Mouse (Mus musculus) fat pad, adult 2 months (tissue): ENCODE results near the gene Palm.

Source experiments
- DNase-seq: peaks from one replicate; pipeline ENCODE4 v3.0.0-alpha.2; 2011; ENCODE audit warnings: low read depth, low spot score; ENCODE audit errors: extremely low read depth

The Palm gene

GRCm38 (mm10) chr10:79769329-79769728 is 24.0 kb upstream of the Palm start:
- DNase-seq = no peak

- DNase-seq = no peak
Observed at GRCm38 (mm10) chr10:79772320-79772719, 21.1 kb upstream of the Palm start.

DNA sequence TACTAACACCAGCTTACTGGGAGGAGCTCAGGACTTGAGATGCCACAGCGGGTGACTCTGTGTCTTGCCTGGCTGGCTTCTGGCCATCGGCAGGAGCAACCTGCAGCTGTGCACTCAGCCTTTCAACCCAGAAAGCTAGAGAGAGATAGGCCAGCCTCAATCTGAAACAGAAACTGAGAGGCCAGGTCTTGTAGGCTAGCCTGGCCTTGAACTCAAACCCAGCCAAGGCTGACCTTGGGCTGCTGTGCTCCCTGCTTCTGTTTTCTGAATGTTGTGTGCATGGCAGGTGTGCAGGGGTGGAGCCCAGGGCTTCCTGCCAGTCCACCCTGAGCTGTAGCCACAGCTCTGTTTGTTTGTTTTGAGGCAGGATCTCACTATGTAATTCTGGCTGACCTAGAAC is 20.2 kb upstream of the Palm start:
- no peak for DNase-seq

GRCm38 (mm10) chr10:79774486-79775279 is 18.7 kb upstream of the Palm start:
- DNase-seq = no peak

DNA sequence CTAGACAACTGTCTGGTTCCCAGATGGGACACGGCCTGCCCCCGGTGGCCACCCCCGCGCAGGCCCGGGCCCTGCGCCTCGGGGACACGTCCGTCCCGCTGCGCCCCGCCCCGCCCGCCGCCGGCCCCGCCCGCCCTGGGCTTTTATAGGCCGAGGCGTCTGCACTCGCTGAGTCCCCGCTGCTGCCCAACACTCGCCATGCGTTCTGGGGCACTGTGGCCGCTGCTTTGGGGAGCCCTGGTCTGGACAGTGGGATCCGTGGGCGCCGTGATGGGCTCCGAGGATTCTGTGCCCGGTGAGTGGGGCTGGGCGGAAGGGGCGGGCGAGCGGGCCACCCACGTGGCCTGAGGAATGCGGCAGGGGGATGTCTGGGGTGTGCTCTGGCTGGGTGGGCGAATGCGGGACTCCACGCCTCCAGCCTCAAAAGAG is 16.3 kb upstream of the Palm start, which contains the start of gene Fstl3:
Fstl3 (plus strand) TSS at position 170 of the 429 bp plus-strand sequence.
- DNase-seq = no peak

DNA sequence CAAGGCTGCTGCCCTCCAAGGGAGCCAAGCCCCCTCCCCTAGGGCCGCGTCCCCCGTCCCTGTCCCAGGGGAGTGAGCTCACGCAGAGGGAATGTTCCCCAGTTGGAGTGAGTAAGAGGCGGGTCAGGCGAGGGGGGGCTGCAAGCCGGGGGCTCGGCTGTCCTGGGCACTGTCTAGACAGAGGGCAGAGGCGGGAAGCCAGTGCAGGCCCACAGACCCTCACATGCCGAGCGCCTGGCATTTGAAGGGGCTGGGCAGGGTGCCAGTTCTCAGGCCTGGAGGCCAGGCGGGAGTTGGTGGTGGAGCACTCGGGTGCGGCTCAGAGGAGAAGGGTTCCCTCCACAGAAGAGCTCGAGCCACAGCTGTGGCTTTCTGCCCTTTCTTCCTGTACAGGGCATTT is 15.4 kb upstream of the Palm start:
- DNase-seq = no peak

GRCm38 (mm10) chr10:79779193-79779592 is 14.2 kb upstream of the Palm start:
- no peak for DNase-seq

GRCm38 (mm10) chr10:79779784-79780663 is 13.3 kb upstream of the Palm start:
- DNase-seq = peak; percentile 93

GRCm38 (mm10) chr10:79780664-79781015 is 12.7 kb upstream of the Palm start:
- DNase-seq = no peak

- DNase-seq = no peak
Observed at GRCm38 (mm10) chr10:79781139-79781538, 12.2 kb upstream of the Palm start.

DNA sequence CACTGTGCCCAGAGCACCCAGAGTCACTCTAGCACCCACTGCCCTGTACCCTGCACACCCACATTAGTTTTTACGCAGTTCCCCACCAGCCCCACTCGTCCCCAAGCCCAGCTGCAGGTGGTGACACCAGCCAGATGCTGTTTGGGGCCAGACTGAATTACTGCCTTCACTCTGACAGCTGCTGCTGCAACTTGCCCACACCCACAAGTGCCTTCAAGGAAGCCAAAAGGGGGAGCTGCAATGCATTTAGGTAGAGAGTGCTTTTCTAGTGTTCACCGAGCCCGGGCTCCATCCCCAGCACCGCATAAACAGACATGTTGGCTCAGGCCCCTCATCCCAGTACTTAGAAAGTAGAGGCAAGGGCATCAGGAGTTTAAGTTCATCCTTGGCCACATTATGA is 11.4 kb upstream of the Palm start:
- no peak for DNase-seq

DNA sequence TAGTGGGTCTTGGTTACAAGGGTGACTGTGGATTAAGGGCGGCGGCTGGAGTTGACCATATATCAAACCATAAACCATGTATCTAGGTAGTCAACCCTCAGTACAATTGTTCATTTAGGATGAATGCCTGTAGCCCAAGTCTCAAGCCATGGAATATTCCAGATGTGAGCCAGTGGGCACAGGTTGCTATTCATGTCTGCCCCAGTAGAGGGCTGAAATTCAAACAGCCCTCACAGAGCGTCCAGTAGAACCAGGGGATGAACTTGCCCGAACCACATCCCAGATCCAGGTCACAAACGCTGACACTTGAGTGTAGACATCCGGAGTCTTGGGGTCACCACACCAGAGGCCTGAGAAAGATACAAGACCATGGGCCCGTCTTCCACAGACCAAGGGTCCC is 10.3 kb upstream of the Palm start:
- no peak for DNase-seq

GRCm38 (mm10) chr10:79783920-79784800 is 9.2 kb upstream of the Palm start:
- DNase-seq = no peak

GRCm38 (mm10) chr10:79788386-79789158 is 4.8 kb upstream of the Palm start:
- DNase-seq = no peak

GRCm38 (mm10) chr10:79789581-79789980 is 3.8 kb upstream of the Palm start:
- DNase-seq = no peak

GRCm38 (mm10) chr10:79790861-79791260 is 2.5 kb upstream of the Palm start, which contains the start of gene Prss57:
Gene Prss57, minus strand, starts transcription at chr10:79790961.
- no peak for DNase-seq

- DNase-seq = no peak
Observed at GRCm38 (mm10) chr10:79792339-79793040, 882 bp upstream of the Palm start.

- DNase-seq = no peak
Observed at GRCm38 (mm10) chr10:79793738-79794490, 542 bp downstream of the Palm start.

- no peak for DNase-seq
Observed at GRCm38 (mm10) chr10:79794491-79794931, 1.1 kb downstream of the Palm start.
